In the genomic region with DNA sequence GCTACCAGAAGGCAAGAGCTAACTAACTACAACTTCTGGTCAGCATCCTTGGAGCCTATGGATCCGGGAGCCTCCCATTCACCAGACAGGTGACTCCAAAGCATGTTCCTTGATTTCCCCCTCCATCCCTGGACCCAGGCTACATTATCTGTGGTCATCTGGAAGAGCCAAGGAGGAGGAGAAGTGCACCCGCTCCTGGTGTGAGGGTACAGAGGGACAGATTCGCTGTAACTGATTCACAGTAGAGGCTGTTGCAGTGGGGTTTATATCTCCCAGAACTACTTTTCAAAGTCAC, we compare ENCODE assay signal across 8 mouse cellular contexts. TPM values are rescaled to one million over a fixed set of nuclear protein-coding genes. Genes with fewer than 3 reads are reported as not detected.
DNase-seq lines count a peak whose midpoint lies in the region; ATAC-seq and TF ChIP-seq lines count a peak whose summit lies in the region.

No protein-coding gene starts in this region.

- peak overlapping the region; percentile 87 for H3K27ac ChIP-seq in heart, embryonic 11.5 days (ENCODE audit: low read depth, low read length)
- no peak overlapping the region for H3K27ac ChIP-seq in ES-Bruce4 (ENCODE audit: insufficient read depth, low read length)
- peak overlapping the region; percentile 88 for H3K27ac ChIP-seq in forebrain, postnatal 0 days (ENCODE audit: low read depth, low read length)

- no peaks in the 10 kb centered on the region for H3K4me1 ChIP-seq in heart, embryonic 11.5 days (ENCODE audit: control insufficient read depth, insufficient read depth, low read length)
- no peaks in the 10 kb centered on the region for H3K4me1 ChIP-seq in ES-Bruce4 (ENCODE audit: control insufficient read depth, insufficient read depth, low read length)
- peaks cover 5% of the 10 kb centered on the region for H3K4me1 ChIP-seq in forebrain, postnatal 0 days (ENCODE audit: insufficient read depth)

- H3K9me3 ChIP-seq in heart, embryonic 11.5 days (replicated peaks; ENCODE audit: control insufficient read depth, low read length): no peaks in the 10 kb centered on the region
- no peaks in the 10 kb centered on the region for H3K9me3 ChIP-seq in ES-Bruce4 (replicated peaks; ENCODE audit: control insufficient read depth, insufficient read depth, low read length, poor library complexity, severe bottlenecking)
- no peaks in the 10 kb centered on the region for H3K9me3 ChIP-seq in forebrain, postnatal 0 days (ENCODE audit: low read length)

- intact Hi-C loops in heart, postnatal 25 days (cut with DNase I): loop anchor here (10.0 kb wide), 1 partner anchor 339 kb away; no protein-coding TSS in a partner anchor

- no peak for DNase-seq in heart, postnatal 25 days (ENCODE audit: low spot score)
- DNase-seq in forebrain, postnatal 0 days: no peak
- peak; percentile 19 for DNase-seq in lung, postnatal 36 days
- DNase-seq in thymus, postnatal 25 days: no peak
- DNase-seq in adrenal gland, adult 8-10 months: no peak
- no peak for DNase-seq in urinary bladder, postnatal 36 days (ENCODE audit: low spot score in 2 of 2)

- H3K27me3 ChIP-seq in heart, embryonic 11.5 days (ENCODE audit: control insufficient read depth, insufficient read depth, low read length): no peaks in the 10 kb centered on the region; the same call in 1 of the 2 replicates
- no peaks in the 10 kb centered on the region for H3K27me3 ChIP-seq in ES-Bruce4 (ENCODE audit: control insufficient read depth, insufficient read depth, low read length, poor library complexity, severe bottlenecking)
- H3K27me3 ChIP-seq in forebrain, postnatal 0 days (ENCODE audit: insufficient read depth, low read length): no peaks in the 10 kb centered on the region

- peak; percentile 2; the same call in 1 of the 2 replicates for ATAC-seq in heart, embryonic 11.5 days (replicated peaks; ENCODE audit: insufficient number of reproducible peaks, low FRiP score, low TSS enrichment)
- peak; percentile 2; the same call in 1 of the 2 replicates for ATAC-seq in forebrain, postnatal 0 days

- peak overlapping the region; percentile 99 for H3K4me2 ChIP-seq in heart, embryonic 11.5 days
- peak overlapping the region; percentile 67 for H3K4me2 ChIP-seq in forebrain, postnatal 0 days (ENCODE audit: low read depth)

- no peak for TF ChIP-seq CTCF in ES-Bruce4 (IDR thresholded peaks at IDR 0.05; ENCODE audit: low read depth, low read length)
- TF ChIP-seq CTCF in forebrain, postnatal 0 days (IDR thresholded peaks at IDR 0.05; ENCODE audit: low read depth): no peak

- no peak for TF ChIP-seq POLR2A in ES-Bruce4 (IDR thresholded peaks at IDR 0.05; ENCODE audit: insufficient read depth, low read length)

- peak overlapping the region; percentile 98 for H3K4me3 ChIP-seq in heart, embryonic 11.5 days (ENCODE audit: low read depth, low read length)
- H3K4me3 ChIP-seq in ES-Bruce4 (ENCODE audit: low read depth, low read length): peak overlapping the region; percentile 81
- H3K4me3 ChIP-seq in forebrain, postnatal 0 days (ENCODE audit: low read depth, low read length): peak overlapping the region; percentile 98

- 0% methylated on average over 3 of the region's 3 CpGs for WGBS in heart, embryonic 11.5 days (ENCODE audit: insufficient replicate concordance)
- 0% methylated on average over 3 of the region's 3 CpGs for WGBS in forebrain, postnatal 0 days

- H3K36me3 ChIP-seq in heart, embryonic 11.5 days (ENCODE audit: control insufficient read depth, insufficient read depth, low read length): no peaks in the 10 kb centered on the region
- peaks cover 2% of the 10 kb centered on the region; the same call in 1 of the 2 replicates for H3K36me3 ChIP-seq in ES-Bruce4 (ENCODE audit: control insufficient read depth, insufficient read depth, low read length, poor library complexity, severe bottlenecking)
- 0 out of 2 replicates have a peak, but pooled peaks cover 7% of the 10 kb centered on the region for H3K36me3 ChIP-seq in forebrain, postnatal 0 days (ENCODE audit: insufficient read depth)

- no peak for TF ChIP-seq EP300 in ES-Bruce4 (IDR thresholded peaks at IDR 0.05; ENCODE audit: insufficient read depth, low read depth, low read length)

- H3K9ac ChIP-seq in heart, embryonic 11.5 days (ENCODE audit: low read depth, low read length): peak overlapping the region; percentile 96
- peak overlapping the region; percentile 93 for H3K9ac ChIP-seq in ES-Bruce4 (ENCODE audit: low read depth, poor library complexity, severe bottlenecking)
- H3K9ac ChIP-seq in forebrain, postnatal 0 days: peak overlapping the region; percentile 99

RNA-seq across cellular contexts. Expression of gene Gm29427, which starts 0.6 kb away (rescaled TPM):
- not detected in 2 replicates for polyA plus RNA-seq in heart, embryonic 11.5 days (2014; fragmentation: Nextera tagmentation; extraction: Ambion mirVana)
- total RNA-seq in heart, postnatal 25 days (2021): under 1 TPM in 1 of 2 experiments, not detected in 1; 0.23 TPM
- polyA plus RNA-seq in ES-Bruce4 (2011; ENCODE audit: insufficient read depth, insufficient read length, low read depth, missing spikeins): 0.35 and 0.40 TPM in 2 replicates
- total RNA-seq in forebrain, postnatal 0 days (2014; rRNA removed): 0.43 TPM in 1 of 2 replicates, not detected in the other
- not detected in 2 replicates for polyA plus RNA-seq in forebrain, postnatal 0 days (2015; fragmentation: Nextera tagmentation; extraction: Ambion mirVana)
- total RNA-seq in adrenal gland, adult 8-10 months (2022): under 1 TPM in 2 of 4 experiments, not detected in 2; 0.31 to 0.35 TPM

RNA-seq across cellular contexts. Expression of gene Yod1, which starts 1.0 kb away (rescaled TPM):
- polyA plus RNA-seq in heart, embryonic 11.5 days (2014; fragmentation: Nextera tagmentation; extraction: Ambion mirVana): 6.5 and 11.1 TPM in 2 replicates
- 1 to 10 TPM; 4.6 to 5.8 TPM for total RNA-seq in heart, postnatal 25 days (2021)
- polyA plus RNA-seq in ES-Bruce4 (2011; ENCODE audit: insufficient read depth, insufficient read length, low read depth, missing spikeins): 6.2 and 8.1 TPM in 2 replicates
- total RNA-seq in forebrain, postnatal 0 days (2014; rRNA removed): 11.6 and 16.4 TPM in 2 replicates
- 16.0 and 18.9 TPM in 2 replicates for polyA plus RNA-seq in forebrain, postnatal 0 days (2015; fragmentation: Nextera tagmentation; extraction: Ambion mirVana)
- total RNA-seq in adrenal gland, adult 8-10 months (2022): 10 to 100 TPM in 2 of 4 experiments, 1 to 10 TPM in 2; 7.8 to 16.6 (median 11.6) TPM

RNA-seq across cellular contexts. Expression of gene Pfkfb2, which starts 12.9 kb away (rescaled TPM):
- polyA plus RNA-seq in heart, embryonic 11.5 days (2014; fragmentation: Nextera tagmentation; extraction: Ambion mirVana): 4.8 and 5.4 TPM in 2 replicates
- total RNA-seq in heart, postnatal 25 days (2021): 10 to 100 TPM; 64.4 to 69.2 TPM
- polyA plus RNA-seq in ES-Bruce4 (2011; ENCODE audit: insufficient read depth, insufficient read length, low read depth, missing spikeins): 9.7 and 11.5 TPM in 2 replicates
- total RNA-seq in forebrain, postnatal 0 days (2014; rRNA removed): 39.5 and 42.0 TPM in 2 replicates
- polyA plus RNA-seq in forebrain, postnatal 0 days (2015; fragmentation: Nextera tagmentation; extraction: Ambion mirVana): 14.6 and 20.2 TPM in 2 replicates
- 100 to 1,000 TPM in 1 of 4 experiments, 10 to 100 TPM in 3; 29.4 to 107 (median 61.6) TPM for total RNA-seq in adrenal gland, adult 8-10 months (2022)

RNA-seq across cellular contexts. Expression of gene AA986860, which starts 15.6 kb away (rescaled TPM):
- polyA plus RNA-seq in heart, embryonic 11.5 days (2014; fragmentation: Nextera tagmentation; extraction: Ambion mirVana): 0.69 and 1.2 TPM in 2 replicates
- under 1 TPM; 0.31 to 0.64 TPM for total RNA-seq in heart, postnatal 25 days (2021)
- 3.3 and 3.5 TPM in 2 replicates for polyA plus RNA-seq in ES-Bruce4 (2011; ENCODE audit: insufficient read depth, insufficient read length, low read depth, missing spikeins)
- total RNA-seq in forebrain, postnatal 0 days (2014; rRNA removed): 0.33 and 0.69 TPM in 2 replicates
- polyA plus RNA-seq in forebrain, postnatal 0 days (2015; fragmentation: Nextera tagmentation; extraction: Ambion mirVana): 0.29 and 0.48 TPM in 2 replicates
- total RNA-seq in adrenal gland, adult 8-10 months (2022): 10 to 100 TPM in 2 of 4 experiments, 1 to 10 TPM in 2; 3.7 to 16.2 (median 8.1) TPM

RNA-seq across cellular contexts. Expression of gene C4bp, which starts 54.7 kb away (rescaled TPM):
- not detected in 2 replicates for polyA plus RNA-seq in heart, embryonic 11.5 days (2014; fragmentation: Nextera tagmentation; extraction: Ambion mirVana)
- not detected for total RNA-seq in heart, postnatal 25 days (2021)
- polyA plus RNA-seq in ES-Bruce4 (2011; ENCODE audit: insufficient read depth, insufficient read length, low read depth, missing spikeins): not detected in 2 replicates
- total RNA-seq in forebrain, postnatal 0 days (2014; rRNA removed): not detected in 2 replicates
- polyA plus RNA-seq in forebrain, postnatal 0 days (2015; fragmentation: Nextera tagmentation; extraction: Ambion mirVana): not detected in 2 replicates
- total RNA-seq in adrenal gland, adult 8-10 months (2022): under 1 TPM in 1 of 4 experiments, not detected in 3; 0.32 TPM
